Mouse (Mus musculus): ENCODE results near the gene Ttll7. TPM values are rescaled to one million over a fixed set of nuclear protein-coding genes. Genes with fewer than 3 reads are reported as not detected.

Gene Ttll7
- polyA plus RNA-seq, 1 experiment from 2014 or later = 0.39 TPM

GRCm38 (mm10) chr3:146994670-146995415 is 142.7 kb downstream of the Ttll7 start:
- ATAC-seq (ENCODE audit: insufficient read depth) = no peak
- no peaks in the 10 kb centered on the region for H3K4me1 ChIP-seq (replicated peaks)
- 55% methylated on average over 15 of the region's 15 CpGs for WGBS (ENCODE audit: insufficient replicate concordance)
- no peak overlapping the region for H3K9ac ChIP-seq
- no peak overlapping the region for H3K4me2 ChIP-seq
- no peak overlapping the region for H3K27ac ChIP-seq (replicated peaks)
- H3K27me3 ChIP-seq = no peaks in the 10 kb centered on the region
- no peak overlapping the region for H3K4me3 ChIP-seq (replicated peaks)
- no peaks in the 10 kb centered on the region for H3K9me3 ChIP-seq (replicated peaks)
- no peaks in the 10 kb centered on the region for H3K36me3 ChIP-seq (replicated peaks)

GRCm38 (mm10) chr3:146999148-146999547 is 147.0 kb downstream of the Ttll7 start:
- H3K4me3 ChIP-seq (replicated peaks) = no peak overlapping the region
- no peak overlapping the region for H3K9ac ChIP-seq
- H3K4me2 ChIP-seq = no peak overlapping the region
- no peak for ATAC-seq (ENCODE audit: insufficient read depth)
- no peak overlapping the region for H3K27ac ChIP-seq (replicated peaks)
- WGBS (ENCODE audit: insufficient replicate concordance) = 70% methylated on average over 2 of the region's 2 CpGs
- H3K9me3 ChIP-seq (replicated peaks) = no peaks in the 10 kb centered on the region
- no peaks in the 10 kb centered on the region for H3K27me3 ChIP-seq
- H3K36me3 ChIP-seq (replicated peaks) = no peaks in the 10 kb centered on the region
- no peaks in the 10 kb centered on the region for H3K4me1 ChIP-seq (replicated peaks)

DNA sequence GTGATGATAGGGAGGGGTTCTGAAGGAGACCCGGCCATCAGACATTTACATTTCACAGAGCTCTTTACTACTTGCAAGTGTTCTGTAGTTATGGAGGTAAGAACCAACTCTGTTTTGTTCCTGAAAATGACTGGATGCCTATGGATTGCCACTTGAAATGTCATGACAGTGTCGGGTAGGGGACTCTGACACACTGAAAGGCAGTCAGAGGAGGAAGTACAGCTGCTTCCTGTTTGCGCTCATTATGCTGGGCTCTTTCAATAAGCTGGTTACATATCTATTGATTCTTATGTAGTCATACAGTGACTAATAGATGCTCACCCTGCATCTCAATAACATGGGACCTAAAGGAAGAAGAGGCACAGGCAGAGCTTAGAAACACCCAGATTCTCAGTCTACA is 148.8 kb downstream of the Ttll7 start:
- Histone ChIP-seq H3K4me2 (no peak overlapping the region), H3K4me1 (replicated peaks) (no peaks in the 10 kb centered on the region), H3K36me3 (replicated peaks) (no peaks in the 10 kb centered on the region), H3K9ac (no peak overlapping the region), H3K9me3 (replicated peaks) (no peaks in the 10 kb centered on the region), H3K27me3 (no peaks in the 10 kb centered on the region), H3K27ac (replicated peaks) (no peak overlapping the region), H3K4me3 (replicated peaks) (no peak overlapping the region)
- ATAC-seq (ENCODE audit: insufficient read depth) = no peak
- 30% methylated on average over 3 of the region's 3 CpGs for WGBS (ENCODE audit: insufficient replicate concordance)

DNA sequence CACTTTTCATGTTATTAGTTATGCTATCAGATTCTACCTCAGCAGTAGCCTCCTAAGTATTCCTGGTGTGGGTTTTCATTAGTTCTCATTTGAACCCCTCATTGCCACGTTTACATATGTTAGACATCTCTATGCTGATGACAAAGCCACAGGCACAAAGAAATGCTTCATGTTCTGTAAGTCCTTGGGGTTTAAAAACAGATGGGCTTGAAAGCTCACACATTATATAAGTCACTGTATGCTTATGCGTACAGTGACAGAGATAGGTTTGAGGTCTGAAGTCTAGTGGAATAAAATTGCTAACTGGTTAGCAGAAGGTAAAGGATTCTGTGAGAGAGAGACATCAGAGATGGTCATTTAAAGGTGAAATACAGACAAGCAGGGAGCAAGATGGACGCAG is 149.4 kb downstream of the Ttll7 start:
- Histone ChIP-seq H3K27ac (replicated peaks) (no peak overlapping the region), H3K36me3 (replicated peaks) (no peaks in the 10 kb centered on the region), H3K9me3 (replicated peaks) (no peaks in the 10 kb centered on the region), H3K27me3 (no peaks in the 10 kb centered on the region), H3K4me1 (replicated peaks) (no peaks in the 10 kb centered on the region), H3K4me3 (replicated peaks) (no peak overlapping the region), H3K9ac (no peak overlapping the region), H3K4me2 (no peak overlapping the region)
- 43% methylated on average over 3 of the region's 3 CpGs for WGBS (ENCODE audit: insufficient replicate concordance)
- ATAC-seq (ENCODE audit: insufficient read depth) = no peak

- Histone ChIP-seq H3K4me3 (replicated peaks) (no peak overlapping the region), H3K9ac (no peak overlapping the region), H3K9me3 (replicated peaks) (no peaks in the 10 kb centered on the region), H3K27me3 (no peaks in the 10 kb centered on the region), H3K36me3 (replicated peaks) (no peaks in the 10 kb centered on the region), H3K4me2 (no peak overlapping the region), H3K4me1 (replicated peaks) (no peaks in the 10 kb centered on the region), H3K27ac (replicated peaks) (no peak overlapping the region)
- WGBS (ENCODE audit: insufficient replicate concordance) = 66% methylated on average over 6 of the region's 6 CpGs
- ATAC-seq (ENCODE audit: insufficient read depth) = no peak
Measured at GRCm38 (mm10) chr3:147016506-147016905, 164.3 kb downstream of the Ttll7 start.

- 57% methylated on average over 5 of the region's 5 CpGs for WGBS (ENCODE audit: insufficient replicate concordance)
- Histone ChIP-seq H3K36me3 (replicated peaks) (no peaks in the 10 kb centered on the region), H3K4me2 (no peak overlapping the region), H3K4me1 (replicated peaks) (no peaks in the 10 kb centered on the region), H3K9ac (no peak overlapping the region), H3K9me3 (replicated peaks) (no peaks in the 10 kb centered on the region), H3K27ac (replicated peaks) (no peak overlapping the region), H3K27me3 (no peaks in the 10 kb centered on the region), H3K4me3 (replicated peaks) (no peak overlapping the region)
- no peak for ATAC-seq (ENCODE audit: insufficient read depth)
Measured at GRCm38 (mm10) chr3:147019506-147019905, 167.3 kb downstream of the Ttll7 start.

- Histone ChIP-seq H3K4me3 (replicated peaks) (no peak overlapping the region), H3K27ac (replicated peaks) (no peak overlapping the region), H3K4me2 (no peak overlapping the region), H3K9ac (no peak overlapping the region), H3K4me1 (replicated peaks) (no peaks in the 10 kb centered on the region), H3K9me3 (replicated peaks) (no peaks in the 10 kb centered on the region), H3K36me3 (replicated peaks) (no peaks in the 10 kb centered on the region), H3K27me3 (no peaks in the 10 kb centered on the region)
- 78% methylated on average over 5 of the region's 5 CpGs for WGBS (ENCODE audit: insufficient replicate concordance)
- ATAC-seq (ENCODE audit: insufficient read depth) = no peak
Measured at GRCm38 (mm10) chr3:147026248-147026647, 174.1 kb downstream of the Ttll7 start.

- Histone ChIP-seq H3K9me3 (replicated peaks) (no peaks in the 10 kb centered on the region), H3K27me3 (no peaks in the 10 kb centered on the region), H3K4me3 (replicated peaks) (no peak overlapping the region), H3K9ac (no peak overlapping the region), H3K4me2 (no peak overlapping the region), H3K27ac (replicated peaks) (no peak overlapping the region), H3K36me3 (replicated peaks) (no peaks in the 10 kb centered on the region), H3K4me1 (replicated peaks) (no peaks in the 10 kb centered on the region)
- no peak for ATAC-seq (ENCODE audit: insufficient read depth)
- WGBS (ENCODE audit: insufficient replicate concordance) = 69% methylated on average over 7 of the region's 7 CpGs
Measured at GRCm38 (mm10) chr3:147028382-147028781, 176.2 kb downstream of the Ttll7 start.

DNA sequence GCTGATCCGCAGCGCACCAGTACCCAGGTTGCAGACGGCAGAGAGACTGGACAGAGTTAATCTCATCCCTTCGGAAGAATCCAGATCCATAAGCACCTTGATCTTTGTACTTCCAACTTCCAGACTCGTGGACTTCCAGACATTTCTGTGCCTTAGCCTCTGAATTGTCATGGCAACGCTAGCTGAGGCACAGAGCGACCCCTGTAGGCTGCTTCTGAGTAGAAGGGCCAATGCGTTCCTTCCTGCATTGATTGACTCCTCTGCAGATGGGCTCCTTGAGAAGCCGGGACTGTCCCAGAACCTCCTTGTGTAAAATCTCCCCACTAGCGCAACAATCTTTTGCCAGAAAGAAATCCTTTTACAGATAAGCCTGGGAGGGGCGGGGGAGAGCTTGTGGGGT is 177.6 kb downstream of the Ttll7 start:
- Histone ChIP-seq H3K4me1 (replicated peaks) (no peaks in the 10 kb centered on the region), H3K27ac (replicated peaks) (no peak overlapping the region), H3K27me3 (no peaks in the 10 kb centered on the region), H3K4me2 (no peak overlapping the region), H3K9me3 (replicated peaks) (no peaks in the 10 kb centered on the region), H3K9ac (no peak overlapping the region), H3K36me3 (replicated peaks) (no peaks in the 10 kb centered on the region), H3K4me3 (replicated peaks) (no peak overlapping the region)
- WGBS (ENCODE audit: insufficient replicate concordance) = 68% methylated on average over 11 of the region's 11 CpGs
- no peak for ATAC-seq (ENCODE audit: insufficient read depth)

- no peak overlapping the region for H3K9ac ChIP-seq
- no peaks in the 10 kb centered on the region for H3K4me1 ChIP-seq (replicated peaks)
- no peaks in the 10 kb centered on the region for H3K36me3 ChIP-seq (replicated peaks)
- H3K4me3 ChIP-seq (replicated peaks) = no peak overlapping the region
- ATAC-seq (ENCODE audit: insufficient read depth) = no peak
- H3K27me3 ChIP-seq = no peaks in the 10 kb centered on the region
- WGBS (ENCODE audit: insufficient replicate concordance) = 43% methylated on average over 11 of the region's 11 CpGs
- no peaks in the 10 kb centered on the region for H3K9me3 ChIP-seq (replicated peaks)
- H3K4me2 ChIP-seq = no peak overlapping the region
- no peak overlapping the region for H3K27ac ChIP-seq (replicated peaks)
Measured at GRCm38 (mm10) chr3:147030266-147030880, 178.2 kb downstream of the Ttll7 start.
